Mouse (Mus musculus): ENCODE measurements around the gene Tmco2. TPM values are rescaled to one million over a fixed set of nuclear protein-coding genes. Genes with fewer than 3 reads are reported as not detected.
A peak's percentile ranks its signal among the peaks of the same experiment; 100 is the strongest.

Gene Tmco2
- polyA plus RNA-seq (2014; fragmentation: Nextera tagmentation; extraction: Ambion mirVana) = not detected in 2 replicates

- no peak within 1 kb of the TSS for H3K9ac ChIP-seq (ENCODE audit: low read length)
- H3K27ac ChIP-seq (ENCODE audit: low read depth, low read length) = no peak within 1 kb of the TSS
- H3K27me3 ChIP-seq (ENCODE audit: control insufficient read depth, insufficient read depth, low read length) = no peaks in the 10 kb centered on the region
- no peaks in the 10 kb centered on the region for H3K4me1 ChIP-seq (ENCODE audit: control insufficient read depth, insufficient read depth, low read length)
- no peak within 1 kb of the TSS for H3K4me2 ChIP-seq
- 84% methylated on average over 2 of the region's 2 CpGs for WGBS
- no peaks in the 10 kb centered on the region for H3K9me3 ChIP-seq (ENCODE audit: control insufficient read depth, low read length)
- no peak within 1 kb of the TSS for H3K4me3 ChIP-seq (ENCODE audit: low read depth, low read length)
- DNase-seq (ENCODE audit: low spot score, missing footprints) (no peak), ATAC-seq (ENCODE audit: low FRiP score) (no peak)
- no peaks in the 10 kb centered on the region for H3K36me3 ChIP-seq (ENCODE audit: control insufficient read depth, insufficient read depth, low read length)
Observed at GRCm38 (mm10) chr4:121109126-121109525, at the start of gene Tmco2. Gene Tmco2, minus strand, starts transcription at chr4:121109226.

GRCm38 (mm10) chr4:121103304-121103703 is 5.7 kb downstream of the Tmco2 start:
- no peak overlapping the region for H3K9ac ChIP-seq (ENCODE audit: low read length)
- H3K27ac ChIP-seq (ENCODE audit: low read depth, low read length) = no peak overlapping the region
- no peaks in the 10 kb centered on the region for H3K9me3 ChIP-seq (ENCODE audit: control insufficient read depth, low read length)
- H3K4me2 ChIP-seq = no peak overlapping the region
- H3K27me3 ChIP-seq (ENCODE audit: control insufficient read depth, insufficient read depth, low read length) = no peaks in the 10 kb centered on the region
- no peaks in the 10 kb centered on the region for H3K4me1 ChIP-seq (ENCODE audit: control insufficient read depth, insufficient read depth, low read length)
- DNase-seq (ENCODE audit: low spot score, missing footprints) (no peak), ATAC-seq (ENCODE audit: low FRiP score) (no peak)
- H3K4me3 ChIP-seq (ENCODE audit: low read depth, low read length) = no peak overlapping the region
- WGBS = 81% methylated on average over 4 of the region's 4 CpGs
- no peaks in the 10 kb centered on the region for H3K36me3 ChIP-seq (ENCODE audit: control insufficient read depth, insufficient read depth, low read length)

GRCm38 (mm10) chr4:121097650-121098378 is 11.2 kb downstream of the Tmco2 start, which contains the start of gene Zmpste24:
Gene Zmpste24, minus strand, starts transcription at chr4:121098241.
- WGBS = under 1% methylated on average over 39 of the region's 39 CpGs
- DNase-seq (ENCODE audit: low spot score, missing footprints) (peak; percentile 99), ATAC-seq (ENCODE audit: low FRiP score) (peak; percentile 88)
- Histone ChIP-seq H3K27me3 (ENCODE audit: control insufficient read depth, insufficient read depth, low read length) (no peaks in the 10 kb centered on the region), H3K4me1 (ENCODE audit: control insufficient read depth, insufficient read depth, low read length) (peaks cover 5% of the 10 kb centered on the region), H3K27ac (ENCODE audit: low read depth, low read length) (no peak within 1 kb of the TSS), H3K9me3 (ENCODE audit: control insufficient read depth, low read length) (no peaks in the 10 kb centered on the region), H3K36me3 (ENCODE audit: control insufficient read depth, insufficient read depth, low read length) (peaks cover 8% of the 10 kb centered on the region; the same call in 1 of the 2 replicates), H3K4me2 (peak within 1 kb of the TSS; percentile 74), H3K9ac (ENCODE audit: low read length) (peak within 1 kb of the TSS; percentile 66), H3K4me3 (ENCODE audit: low read depth, low read length) (peak within 1 kb of the TSS; percentile 66)

GRCm38 (mm10) chr4:121090211-121090610 is 18.8 kb downstream of the Tmco2 start:
- DNase-seq (ENCODE audit: low spot score, missing footprints) (no peak), ATAC-seq (ENCODE audit: low FRiP score) (no peak)
- no peak overlapping the region for H3K9ac ChIP-seq (ENCODE audit: low read length)
- no peaks in the 10 kb centered on the region for H3K27me3 ChIP-seq (ENCODE audit: control insufficient read depth, insufficient read depth, low read length)
- H3K9me3 ChIP-seq (ENCODE audit: control insufficient read depth, low read length) = no peaks in the 10 kb centered on the region
- H3K36me3 ChIP-seq (ENCODE audit: control insufficient read depth, insufficient read depth, low read length) = peaks cover 11% of the 10 kb centered on the region; the same call in 1 of the 2 replicates
- no peak overlapping the region for H3K4me2 ChIP-seq
- WGBS = 95% methylated on average over 4 of the region's 4 CpGs
- H3K27ac ChIP-seq (ENCODE audit: low read depth, low read length) = no peak overlapping the region
- no peaks in the 10 kb centered on the region for H3K4me1 ChIP-seq (ENCODE audit: control insufficient read depth, insufficient read depth, low read length)
- no peak overlapping the region for H3K4me3 ChIP-seq (ENCODE audit: low read depth, low read length)

GRCm38 (mm10) chr4:121088696-121089095 is 20.3 kb downstream of the Tmco2 start:
- no peak for DNase-seq (ENCODE audit: low spot score, missing footprints)
- H3K27ac ChIP-seq (ENCODE audit: low read depth, low read length) = no peak overlapping the region
- no peaks in the 10 kb centered on the region for H3K4me1 ChIP-seq (ENCODE audit: control insufficient read depth, insufficient read depth, low read length)
- no peaks in the 10 kb centered on the region for H3K9me3 ChIP-seq (ENCODE audit: control insufficient read depth, low read length)
- no peak overlapping the region for H3K9ac ChIP-seq (ENCODE audit: low read length)
- no peak overlapping the region for H3K4me2 ChIP-seq
- WGBS = 91% methylated on average over 2 of the region's 2 CpGs
- ATAC-seq (ENCODE audit: low FRiP score) = no peak
- no peaks in the 10 kb centered on the region for H3K27me3 ChIP-seq (ENCODE audit: control insufficient read depth, insufficient read depth, low read length)
- H3K36me3 ChIP-seq (ENCODE audit: control insufficient read depth, insufficient read depth, low read length) = peaks cover 7% of the 10 kb centered on the region; the same call in 1 of the 2 replicates
- no peak overlapping the region for H3K4me3 ChIP-seq (ENCODE audit: low read depth, low read length)

- H3K9ac ChIP-seq (ENCODE audit: low read length) = no peak overlapping the region
- peaks cover 5% of the 10 kb centered on the region; the same call in 1 of the 2 replicates for H3K36me3 ChIP-seq (ENCODE audit: control insufficient read depth, insufficient read depth, low read length)
- H3K4me3 ChIP-seq (ENCODE audit: low read depth, low read length) = no peak overlapping the region
- H3K27me3 ChIP-seq (ENCODE audit: control insufficient read depth, insufficient read depth, low read length) = no peaks in the 10 kb centered on the region
- H3K4me1 ChIP-seq (ENCODE audit: control insufficient read depth, insufficient read depth, low read length) = no peaks in the 10 kb centered on the region
- H3K9me3 ChIP-seq (ENCODE audit: control insufficient read depth, low read length) = no peaks in the 10 kb centered on the region
- DNase-seq (ENCODE audit: low spot score, missing footprints) (no peak), ATAC-seq (ENCODE audit: low FRiP score) (no peak)
- H3K27ac ChIP-seq (ENCODE audit: low read depth, low read length) = no peak overlapping the region
- H3K4me2 ChIP-seq = no peak overlapping the region
Observed at GRCm38 (mm10) chr4:121084506-121084905, 24.5 kb downstream of the Tmco2 start.

- no peak for ATAC-seq (ENCODE audit: low FRiP score)
- WGBS = 88% methylated on average over 1 of the region's 1 CpGs
- no peak overlapping the region for H3K4me2 ChIP-seq
- peaks cover 8% of the 10 kb centered on the region for H3K36me3 ChIP-seq (ENCODE audit: control insufficient read depth, insufficient read depth, low read length)
- H3K27me3 ChIP-seq (ENCODE audit: control insufficient read depth, insufficient read depth, low read length) = no peaks in the 10 kb centered on the region
- H3K4me1 ChIP-seq (ENCODE audit: control insufficient read depth, insufficient read depth, low read length) = no peaks in the 10 kb centered on the region
- H3K4me3 ChIP-seq (ENCODE audit: low read depth, low read length) = no peak overlapping the region
- no peaks in the 10 kb centered on the region for H3K9me3 ChIP-seq (ENCODE audit: control insufficient read depth, low read length)
- no peak overlapping the region for H3K27ac ChIP-seq (ENCODE audit: low read depth, low read length)
- no peak for DNase-seq (ENCODE audit: low spot score, missing footprints)
- H3K9ac ChIP-seq (ENCODE audit: low read length) = no peak overlapping the region
Observed at GRCm38 (mm10) chr4:121080395-121080794, 28.6 kb downstream of the Tmco2 start.

GRCm38 (mm10) chr4:121077915-121078646 is 30.9 kb downstream of the Tmco2 start:
- Histone ChIP-seq H3K4me2 (no peak overlapping the region), H3K4me3 (ENCODE audit: low read depth, low read length) (no peak overlapping the region), H3K9me3 (ENCODE audit: control insufficient read depth, low read length) (no peaks in the 10 kb centered on the region), H3K27ac (ENCODE audit: low read depth, low read length) (no peak overlapping the region), H3K27me3 (ENCODE audit: control insufficient read depth, insufficient read depth, low read length) (no peaks in the 10 kb centered on the region), H3K9ac (ENCODE audit: low read length) (no peak overlapping the region), H3K4me1 (ENCODE audit: control insufficient read depth, insufficient read depth, low read length) (no peaks in the 10 kb centered on the region), H3K36me3 (ENCODE audit: control insufficient read depth, insufficient read depth, low read length) (peaks cover 9% of the 10 kb centered on the region)
- DNase-seq (ENCODE audit: low spot score, missing footprints) (no peak), ATAC-seq (ENCODE audit: low FRiP score) (no peak)
- 91% methylated on average over 3 of the region's 3 CpGs for WGBS

GRCm38 (mm10) chr4:121074250-121074649 is 34.8 kb downstream of the Tmco2 start:
- Histone ChIP-seq H3K36me3 (ENCODE audit: control insufficient read depth, insufficient read depth, low read length) (peaks cover 9% of the 10 kb centered on the region), H3K4me3 (ENCODE audit: low read depth, low read length) (no peak overlapping the region), H3K27ac (ENCODE audit: low read depth, low read length) (no peak overlapping the region), H3K9ac (ENCODE audit: low read length) (no peak overlapping the region), H3K27me3 (ENCODE audit: control insufficient read depth, insufficient read depth, low read length) (no peaks in the 10 kb centered on the region), H3K9me3 (ENCODE audit: control insufficient read depth, low read length) (no peaks in the 10 kb centered on the region), H3K4me1 (ENCODE audit: control insufficient read depth, insufficient read depth, low read length) (no peaks in the 10 kb centered on the region), H3K4me2 (no peak overlapping the region)
- DNase-seq (ENCODE audit: low spot score, missing footprints) (no peak), ATAC-seq (ENCODE audit: low FRiP score) (no peak)
- 93% methylated on average over 4 of the region's 4 CpGs for WGBS

Data from midbrain, embryonic 11.5 days (tissue).